Mouse (Mus musculus): ENCODE data around the gene Tex9. TPM values are rescaled to one million over a fixed set of nuclear protein-coding genes. Genes with fewer than 3 reads are reported as not detected.

Tex9 gene
- total and polyA plus RNA-seq, 2 experiments from 2014 or later, result 21.1 to 44.0 TPM

GRCm38 (mm10) chr9:72411746-72412145 is 80.3 kb downstream of the Tex9 start:
- Histone ChIP-seq H3K4me1 (ENCODE audit: insufficient read depth, low read length) (no peaks in the 10 kb centered on the region; the same call in 1 of the 2 replicates), H3K9me3 (ENCODE audit: low read length) (no peaks in the 10 kb centered on the region), H3K27ac (ENCODE audit: low read depth, low read length) (no peak overlapping the region), H3K27me3 (ENCODE audit: insufficient read depth, low read length) (no peaks in the 10 kb centered on the region), H3K4me2 (ENCODE audit: low read depth, low read length, poor library complexity, severe bottlenecking) (no peak overlapping the region), H3K4me3 (ENCODE audit: low read depth, low read length) (no peak overlapping the region), H3K9ac (replicated peaks; ENCODE audit: low read length, poor library complexity, severe bottlenecking) (no peak overlapping the region), H3K36me3 (ENCODE audit: insufficient read depth, low read length) (no peaks in the 10 kb centered on the region)
- TF ChIP-seq CTCF (IDR thresholded peaks at IDR 0.05), result peak; percentile 83
- ATAC-seq (ENCODE audit: low FRiP score), result no peak
- DNase-seq (ENCODE audit: low spot score), result peak; percentile 59
- WGBS, result 71% methylated on average over 2 of the region's 2 CpGs

- H3K27ac ChIP-seq (ENCODE audit: low read depth, low read length), result no peak overlapping the region
- H3K4me1 ChIP-seq (ENCODE audit: insufficient read depth, low read length), result no peaks in the 10 kb centered on the region; the same call in 1 of the 2 replicates
- no peaks in the 10 kb centered on the region for H3K9me3 ChIP-seq (ENCODE audit: low read length)
- no peak for DNase-seq (ENCODE audit: low spot score)
- 0 out of 2 replicates have a peak, but pooled peaks have one; percentile 31 for ATAC-seq (ENCODE audit: low FRiP score)
- H3K36me3 ChIP-seq (ENCODE audit: insufficient read depth, low read length), result no peaks in the 10 kb centered on the region
- no peaks in the 10 kb centered on the region for H3K27me3 ChIP-seq (ENCODE audit: insufficient read depth, low read length)
- H3K9ac ChIP-seq (replicated peaks; ENCODE audit: low read length, poor library complexity, severe bottlenecking), result no peak overlapping the region
- no peak overlapping the region for H3K4me3 ChIP-seq (ENCODE audit: low read depth, low read length)
- TF ChIP-seq CTCF (IDR thresholded peaks at IDR 0.05), result no peak
- no peak overlapping the region for H3K4me2 ChIP-seq (ENCODE audit: low read depth, low read length, poor library complexity, severe bottlenecking)
- 27% methylated on average over 15 of the region's 15 CpGs for WGBS
Observed at GRCm38 (mm10) chr9:72409381-72410225, 82.4 kb downstream of the Tex9 start.

GRCm38 (mm10) chr9:72408131-72408586 is 83.9 kb downstream of the Tex9 start:
- ATAC-seq (ENCODE audit: low FRiP score) (peak; percentile 79), DNase-seq (ENCODE audit: low spot score) (peak; percentile 92)
- no peak overlapping the region for H3K27ac ChIP-seq (ENCODE audit: low read depth, low read length)
- TF ChIP-seq CTCF (IDR thresholded peaks at IDR 0.05), result peak; percentile 95
- no peaks in the 10 kb centered on the region for H3K9me3 ChIP-seq (ENCODE audit: low read length)
- H3K4me1 ChIP-seq (ENCODE audit: insufficient read depth, low read length), result no peaks in the 10 kb centered on the region; the same call in 1 of the 2 replicates
- H3K9ac ChIP-seq (replicated peaks; ENCODE audit: low read length, poor library complexity, severe bottlenecking), result peak overlapping the region; percentile 40
- H3K4me2 ChIP-seq (ENCODE audit: low read depth, low read length, poor library complexity, severe bottlenecking), result peak overlapping the region; percentile 49
- 6% methylated on average over 12 of the region's 12 CpGs for WGBS
- H3K36me3 ChIP-seq (ENCODE audit: insufficient read depth, low read length), result no peaks in the 10 kb centered on the region
- H3K27me3 ChIP-seq (ENCODE audit: insufficient read depth, low read length), result no peaks in the 10 kb centered on the region
- peak overlapping the region; percentile 27 for H3K4me3 ChIP-seq (ENCODE audit: low read depth, low read length)

GRCm38 (mm10) chr9:72405882-72406638 is 86.0 kb downstream of the Tex9 start:
- no peaks in the 10 kb centered on the region for H3K9me3 ChIP-seq (ENCODE audit: low read length)
- TF ChIP-seq CTCF (IDR thresholded peaks at IDR 0.05), result no peak
- no peaks in the 10 kb centered on the region for H3K27me3 ChIP-seq (ENCODE audit: insufficient read depth, low read length)
- DNase-seq (ENCODE audit: low spot score) (no peak), ATAC-seq (ENCODE audit: low FRiP score) (no peak)
- H3K27ac ChIP-seq (ENCODE audit: low read depth, low read length), result no peak overlapping the region
- no peak overlapping the region for H3K9ac ChIP-seq (replicated peaks; ENCODE audit: low read length, poor library complexity, severe bottlenecking)
- WGBS, result 91% methylated on average over 9 of the region's 9 CpGs
- H3K4me2 ChIP-seq (ENCODE audit: low read depth, low read length, poor library complexity, severe bottlenecking), result no peak overlapping the region
- no peaks in the 10 kb centered on the region for H3K36me3 ChIP-seq (ENCODE audit: insufficient read depth, low read length)
- H3K4me3 ChIP-seq (ENCODE audit: low read depth, low read length), result no peak overlapping the region
- H3K4me1 ChIP-seq (ENCODE audit: insufficient read depth, low read length), result no peaks in the 10 kb centered on the region; the same call in 1 of the 2 replicates

- no peak for ATAC-seq (ENCODE audit: low FRiP score)
- no peak overlapping the region for H3K27ac ChIP-seq (ENCODE audit: low read depth, low read length)
- H3K9me3 ChIP-seq (ENCODE audit: low read length), result no peaks in the 10 kb centered on the region
- H3K9ac ChIP-seq (replicated peaks; ENCODE audit: low read length, poor library complexity, severe bottlenecking), result no peak overlapping the region
- 83% methylated on average over 3 of the region's 3 CpGs for WGBS
- H3K4me3 ChIP-seq (ENCODE audit: low read depth, low read length), result no peak overlapping the region
- no peaks in the 10 kb centered on the region; the same call in 1 of the 2 replicates for H3K4me1 ChIP-seq (ENCODE audit: insufficient read depth, low read length)
- H3K27me3 ChIP-seq (ENCODE audit: insufficient read depth, low read length), result no peaks in the 10 kb centered on the region
- no peak overlapping the region for H3K4me2 ChIP-seq (ENCODE audit: low read depth, low read length, poor library complexity, severe bottlenecking)
- no peak for DNase-seq (ENCODE audit: low spot score)
- no peaks in the 10 kb centered on the region for H3K36me3 ChIP-seq (ENCODE audit: insufficient read depth, low read length)
- TF ChIP-seq CTCF (IDR thresholded peaks at IDR 0.05), result no peak
Observed at GRCm38 (mm10) chr9:72404934-72405333, 87.1 kb downstream of the Tex9 start.
